Mouse (Mus musculus) c-Kit-positive CD71-positive TER-119-negative erythroid progenitor cells, embryonic 14.5 days (primary cell): ENCODE data around the gene Mamdc2.
"Not testable (repeated sequence)": the region's sequence is repeated elsewhere in the genome, so short reads cannot be mapped to it uniquely, and the experiment has no call there.

ENCODE experiments used
- DNase-seq: peaks from one replicate; pipeline ENCODE4 v3.0.0-alpha.2; 2013; ENCODE audit warnings: low read depth

Mamdc2 gene

DNA sequence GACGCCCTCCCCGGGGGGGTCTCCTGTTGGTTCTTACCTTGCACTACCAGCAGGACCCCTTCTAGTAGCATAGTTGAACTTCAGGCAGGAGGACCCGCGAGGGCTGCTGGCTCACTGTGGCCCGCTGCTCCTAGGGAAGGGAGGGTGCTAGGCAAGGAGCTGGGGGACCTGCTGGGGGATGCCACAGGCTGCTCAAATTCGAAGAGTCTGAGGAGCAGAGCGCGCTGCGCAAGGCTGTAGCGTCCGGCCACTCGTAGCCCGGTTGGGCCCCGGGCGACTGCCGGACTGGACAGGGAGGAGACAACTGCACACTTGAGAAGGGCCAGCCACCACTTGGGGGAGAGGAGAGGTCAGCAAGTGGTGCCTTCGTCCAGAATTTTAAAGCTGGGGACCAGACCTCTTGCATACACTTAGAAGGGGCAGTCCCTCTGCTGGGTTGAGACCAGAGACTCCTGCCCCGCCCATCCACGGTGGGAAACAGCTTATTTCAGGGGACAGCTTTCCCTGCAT, at the start of gene Mamdc2:
TSS of gene Mamdc2 (minus strand) at position 455 of the 510 bp plus-strand sequence.
- DNase-seq, result no peak

DNA sequence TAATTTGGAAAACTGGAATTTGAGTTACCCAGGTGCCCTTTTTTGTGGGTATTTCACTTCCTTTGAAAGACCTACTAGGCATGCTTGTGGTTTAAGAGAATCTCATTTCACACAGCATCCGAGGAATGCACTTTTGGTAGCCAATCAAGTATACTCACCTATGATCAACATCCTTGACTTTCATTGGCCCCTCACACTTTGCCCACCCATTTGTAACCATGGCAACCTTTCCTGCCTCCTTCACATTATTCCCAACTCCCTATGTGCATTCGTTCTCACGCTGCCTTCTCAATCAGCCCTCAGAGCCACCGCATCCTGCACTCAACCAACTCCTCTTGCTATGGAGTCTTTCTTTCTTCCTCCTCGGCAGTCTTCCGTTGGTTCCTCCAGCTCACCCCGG, 49.8 kb upstream of the Mamdc2 start:
- DNase-seq, result no peak

DNA sequence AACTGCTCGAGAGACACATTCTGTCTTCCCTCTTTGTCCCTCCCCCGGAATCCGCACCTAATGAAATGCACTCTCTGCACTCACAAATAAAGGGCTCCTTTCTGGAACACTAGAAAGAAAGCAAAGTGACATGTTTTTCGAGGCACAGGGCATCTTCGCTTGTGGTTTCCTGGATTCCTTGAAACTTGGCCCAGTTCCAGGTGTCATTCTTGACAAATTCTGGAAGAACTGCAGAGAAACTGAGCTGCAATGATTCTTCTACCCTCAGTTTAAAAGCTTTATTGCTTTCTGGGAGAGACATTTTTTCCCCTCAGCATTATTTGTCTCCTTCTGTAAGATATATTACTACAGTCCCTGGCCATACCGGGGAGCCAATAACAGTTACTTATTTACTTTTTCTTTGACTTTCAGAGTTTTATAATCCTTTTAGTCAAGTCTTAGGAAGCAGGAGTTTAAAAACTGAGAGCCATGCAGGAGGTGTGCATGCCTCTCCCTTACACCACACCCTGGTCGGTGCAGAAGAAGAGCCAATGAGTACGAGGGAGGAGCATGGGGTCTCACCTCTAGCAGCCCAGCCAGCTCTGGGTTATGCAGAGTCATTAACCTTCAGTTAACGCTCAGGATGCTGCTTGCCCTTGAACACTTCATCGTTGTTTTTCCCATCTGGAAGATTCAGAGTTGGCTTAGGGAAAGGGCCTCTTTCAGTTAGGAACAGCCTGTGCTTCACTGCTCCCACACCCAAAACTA, 49.1 kb upstream of the Mamdc2 start:
- no peak for DNase-seq

- no peak for DNase-seq
These were observed 48.3 kb upstream of the Mamdc2 start for GRCm38 (mm10) chr19:23496536-23496935.

- DNase-seq, result no peak
These were observed 44.4 kb upstream of the Mamdc2 start for GRCm38 (mm10) chr19:23492663-23493062.

GRCm38 (mm10) chr19:23490703-23491102, 42.5 kb upstream of the Mamdc2 start:
- not testable (repeated sequence) for DNase-seq

- no peak for DNase-seq
These were observed 41.5 kb upstream of the Mamdc2 start for GRCm38 (mm10) chr19:23489780-23490179.

- DNase-seq, result no peak
These were observed 39.2 kb upstream of the Mamdc2 start for GRCm38 (mm10) chr19:23487421-23487820.

DNA sequence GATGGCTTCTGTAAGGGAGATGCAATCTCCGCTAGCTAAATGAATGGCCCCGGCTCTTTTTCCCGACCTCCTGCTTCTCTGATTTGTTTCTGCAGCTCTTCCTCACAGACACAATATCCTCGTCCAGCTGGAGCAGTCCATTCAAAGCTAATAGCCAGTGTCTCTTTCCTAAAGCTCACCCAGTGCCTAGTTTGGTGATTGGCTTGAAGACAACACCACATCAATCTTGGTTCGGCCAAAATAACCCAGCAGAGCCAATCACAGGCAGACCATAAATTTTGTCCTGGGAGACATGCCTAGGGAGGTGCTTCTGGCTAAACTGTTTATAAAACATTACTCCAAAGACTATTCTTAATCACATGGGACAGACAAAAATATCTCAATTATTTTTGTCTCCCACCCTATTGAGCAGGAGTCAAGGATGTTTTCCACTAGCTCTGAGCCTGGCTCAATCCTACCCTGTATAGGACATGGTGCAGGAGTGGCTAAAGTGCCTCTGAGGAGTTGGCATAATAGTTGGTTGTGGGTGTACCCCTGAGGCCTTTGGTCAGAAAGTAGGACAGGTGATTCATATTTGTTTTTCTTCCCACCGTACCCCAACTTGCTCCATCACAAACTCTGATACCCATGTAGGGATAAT, 38.5 kb upstream of the Mamdc2 start:
- DNase-seq, result no peak

- DNase-seq, result no peak
These were observed 37.8 kb upstream of the Mamdc2 start for GRCm38 (mm10) chr19:23485940-23486600.

GRCm38 (mm10) chr19:23482571-23482970, 34.3 kb upstream of the Mamdc2 start:
- not testable (repeated sequence) for DNase-seq

DNA sequence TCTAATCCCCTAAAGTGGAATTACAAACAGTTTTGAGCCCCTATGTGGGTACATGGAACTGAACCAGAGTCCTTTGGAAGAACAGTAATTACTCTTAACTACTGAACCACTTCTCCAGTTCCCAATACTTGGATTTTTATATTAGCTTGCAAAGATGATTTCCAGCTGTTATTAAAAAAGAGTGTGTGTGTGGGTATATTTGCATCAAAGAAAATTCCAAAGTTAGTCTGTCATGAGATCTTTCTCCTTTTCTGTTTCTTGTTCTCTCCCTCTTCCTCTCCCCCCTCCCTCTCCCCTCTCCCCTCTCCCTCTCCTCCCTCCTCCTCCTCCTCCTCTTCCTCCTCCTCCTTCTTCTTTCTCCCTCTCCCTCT, 31.3 kb upstream of the Mamdc2 start:
- no peak for DNase-seq

DNA sequence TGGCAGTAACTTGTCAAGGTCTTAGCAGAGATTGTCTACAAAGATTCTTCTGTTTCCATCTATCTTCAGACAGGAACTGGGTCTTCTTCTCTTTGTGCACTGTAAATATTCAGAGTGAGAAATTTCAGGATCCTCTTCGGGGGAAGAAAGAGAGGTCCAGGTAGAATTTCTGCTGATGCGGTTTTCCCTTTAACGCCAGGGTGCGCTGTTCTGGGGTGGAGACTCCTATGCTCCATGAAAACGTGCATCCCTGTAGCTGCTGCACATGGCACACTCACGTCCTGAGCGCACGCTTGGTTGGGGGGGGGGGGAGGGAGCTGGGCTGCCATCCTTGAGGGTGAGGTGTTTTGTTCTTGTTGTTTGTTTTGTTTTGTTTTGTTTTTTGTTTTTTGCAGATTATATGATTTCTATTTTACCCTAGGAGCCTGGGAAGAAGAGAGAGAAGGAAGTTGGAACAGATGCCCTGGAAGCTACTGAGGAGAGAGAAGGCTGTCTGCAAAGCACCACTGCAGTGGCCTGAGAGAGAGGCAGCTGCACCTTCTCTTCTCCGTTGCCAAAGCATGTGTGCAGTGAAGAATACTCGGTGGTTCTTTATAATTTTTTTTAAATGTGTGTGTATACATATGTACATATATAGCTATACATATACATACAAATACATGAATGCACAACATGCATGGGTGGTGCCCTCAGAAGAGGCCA, 30.8 kb upstream of the Mamdc2 start:
- no peak for DNase-seq

DNA sequence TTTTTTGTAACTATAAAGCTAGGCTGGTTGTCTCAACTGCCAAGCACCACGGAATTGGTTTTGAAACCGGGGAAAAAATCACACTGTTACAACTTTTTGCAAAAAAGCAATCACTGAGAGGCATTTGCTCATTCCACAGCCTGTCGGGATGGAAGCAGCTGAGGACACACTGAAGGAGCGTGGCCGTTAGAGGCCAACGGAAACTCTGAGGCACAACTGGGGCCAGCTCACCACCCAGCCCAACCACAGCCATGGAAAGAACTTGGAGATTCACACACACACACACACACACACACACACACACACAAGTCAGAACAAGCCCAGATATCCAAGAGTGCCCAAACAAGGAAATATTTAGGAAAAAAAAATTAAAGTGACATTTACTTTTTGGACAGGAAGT, 29.6 kb upstream of the Mamdc2 start:
- DNase-seq, result no peak

DNA sequence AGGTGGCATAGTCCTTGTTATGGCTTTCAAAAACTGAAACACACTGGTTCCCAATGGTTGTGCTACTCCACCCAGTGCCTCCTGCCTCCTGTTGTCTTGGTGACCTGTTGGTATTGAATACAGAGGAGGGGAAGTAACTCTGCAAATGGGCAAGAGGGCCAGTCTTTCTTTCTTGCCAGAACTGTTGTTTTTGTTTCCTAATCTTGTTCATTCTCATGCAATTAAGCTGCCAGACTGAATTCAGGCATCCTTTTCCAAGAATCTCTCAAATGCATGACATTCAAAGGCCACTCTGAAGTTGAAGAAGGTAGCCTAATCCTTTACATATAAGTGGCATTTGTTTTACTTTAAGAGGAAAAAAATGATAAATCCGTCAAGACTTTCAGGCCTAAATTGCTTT, 19.6 kb upstream of the Mamdc2 start:
- DNase-seq, result no peak

GRCm38 (mm10) chr19:23467011-23467410, 18.8 kb upstream of the Mamdc2 start:
- no peak for DNase-seq

- DNase-seq, result no peak
These were observed 9.2 kb upstream of the Mamdc2 start for GRCm38 (mm10) chr19:23457492-23457891.

DNA sequence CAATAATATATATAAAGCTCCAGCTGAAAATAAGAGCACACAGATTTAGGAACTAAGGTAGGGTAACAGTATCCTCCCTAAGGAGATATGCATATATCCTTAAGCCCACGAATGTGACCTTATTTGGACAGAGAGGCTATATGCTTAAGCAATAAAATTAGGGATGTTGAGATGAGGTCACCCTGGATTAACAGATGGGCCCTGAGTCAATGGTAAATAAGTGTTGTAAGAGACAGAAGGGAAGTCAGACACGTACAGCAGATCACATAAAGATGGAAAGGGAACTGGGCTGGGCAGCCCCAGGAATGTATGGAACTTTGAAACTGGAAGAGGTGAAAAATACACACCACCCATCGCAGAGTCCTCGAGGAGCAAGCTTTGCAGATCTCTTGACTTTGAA, 3.1 kb upstream of the Mamdc2 start:
- no peak for DNase-seq

DNA sequence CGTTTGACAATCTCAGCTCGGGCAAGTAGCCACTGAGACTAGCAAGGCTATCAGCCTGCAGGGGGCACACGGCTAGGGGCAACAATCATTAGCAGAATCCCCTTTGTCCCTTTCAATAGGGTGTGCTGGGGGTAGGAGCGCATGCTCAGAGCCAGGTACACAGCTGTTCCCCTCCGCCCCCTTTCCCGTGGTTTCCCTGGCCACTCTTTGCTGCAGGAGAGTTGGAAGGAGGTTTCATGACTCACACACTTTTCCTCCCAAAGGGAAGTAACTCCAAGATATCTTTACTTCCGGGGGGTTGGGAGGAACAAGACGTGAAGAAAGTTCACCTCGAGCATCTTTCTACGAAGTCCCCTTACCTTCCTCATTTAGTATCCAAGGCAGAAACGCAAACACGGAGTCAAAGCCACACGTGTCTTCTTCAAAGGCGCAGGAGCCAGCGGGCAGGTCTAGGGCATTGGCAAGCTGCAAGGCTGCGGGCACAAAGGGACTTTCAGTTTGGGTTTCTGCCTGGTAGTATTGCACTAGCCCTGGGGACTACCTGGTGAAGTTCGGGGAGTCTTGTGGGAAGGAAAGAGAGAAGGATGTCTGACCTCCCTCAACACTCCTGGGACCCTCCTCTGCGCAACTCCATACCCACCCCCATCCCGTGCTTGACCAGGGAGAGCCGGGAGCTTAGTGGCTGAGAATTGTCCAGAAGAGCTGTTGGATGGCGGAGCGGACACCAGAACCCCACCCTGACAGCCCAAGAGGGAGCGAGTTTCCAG, 838 bp downstream of the Mamdc2 start:
- DNase-seq, result no peak

DNA sequence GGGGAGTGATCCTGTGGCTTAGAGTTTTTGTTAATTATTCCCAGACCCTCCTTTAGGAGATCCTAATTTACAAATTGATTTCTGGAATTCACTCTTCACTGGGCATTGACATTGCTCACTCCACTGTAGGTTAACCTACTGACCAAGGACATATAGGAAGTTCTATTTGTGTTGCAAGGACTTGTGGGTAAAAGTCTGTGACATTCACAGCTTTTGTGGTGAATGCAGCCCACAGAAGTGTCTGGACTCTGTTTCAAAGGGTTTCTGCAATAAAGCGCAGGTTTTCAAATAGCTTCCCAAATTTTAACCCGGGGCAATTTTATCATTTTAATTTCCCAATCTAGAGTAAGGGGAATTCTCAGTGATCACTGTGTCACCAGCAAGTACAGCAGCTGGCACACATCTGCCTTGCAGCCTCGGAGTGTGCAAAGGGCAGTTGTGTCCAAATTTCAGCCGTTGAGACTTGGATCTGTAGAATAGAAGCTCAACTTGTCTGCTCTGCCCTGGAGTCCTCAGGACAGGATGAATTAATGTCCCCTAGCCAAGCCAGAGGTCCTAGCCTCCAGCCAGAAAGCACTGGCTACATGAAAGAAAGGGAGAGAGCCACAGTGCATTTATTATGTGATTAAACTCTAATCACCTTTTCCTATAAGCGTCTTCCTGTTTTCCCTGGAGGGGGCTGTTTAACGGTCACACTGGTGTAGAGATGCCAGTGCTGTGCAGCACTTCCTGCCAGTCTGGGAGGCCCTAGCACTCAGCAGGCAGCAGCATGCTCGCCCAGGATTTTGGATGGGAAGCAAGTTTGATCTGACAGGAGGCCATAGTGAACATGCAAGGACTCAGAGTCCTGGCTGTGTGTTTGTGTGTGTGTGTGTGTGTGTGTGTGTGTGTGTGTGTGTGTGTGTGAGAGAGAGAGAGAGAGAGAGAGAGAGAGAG, 3.1 kb downstream of the Mamdc2 start:
- no peak for DNase-seq

DNA sequence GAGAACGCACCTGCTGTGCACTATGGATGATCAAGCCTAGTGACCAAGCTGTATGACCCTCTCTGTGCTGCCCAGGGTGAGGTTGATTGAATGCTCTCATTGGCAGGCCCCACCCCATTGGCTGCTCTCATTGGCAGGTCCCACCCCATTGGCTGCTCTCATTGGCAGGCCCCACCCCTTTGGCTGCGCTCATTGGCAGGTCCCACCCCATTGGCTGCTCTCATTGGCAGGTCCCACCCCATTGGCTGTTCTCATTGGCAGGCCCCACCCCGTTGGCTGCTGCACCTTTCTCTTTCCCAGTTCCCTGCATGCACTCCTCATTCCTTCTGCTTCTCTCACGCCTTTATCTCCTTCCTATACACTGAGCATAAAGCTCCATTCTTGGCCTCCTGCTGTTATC, 12.5 kb downstream of the Mamdc2 start:
- no peak for DNase-seq
